In the genomic region with DNA sequence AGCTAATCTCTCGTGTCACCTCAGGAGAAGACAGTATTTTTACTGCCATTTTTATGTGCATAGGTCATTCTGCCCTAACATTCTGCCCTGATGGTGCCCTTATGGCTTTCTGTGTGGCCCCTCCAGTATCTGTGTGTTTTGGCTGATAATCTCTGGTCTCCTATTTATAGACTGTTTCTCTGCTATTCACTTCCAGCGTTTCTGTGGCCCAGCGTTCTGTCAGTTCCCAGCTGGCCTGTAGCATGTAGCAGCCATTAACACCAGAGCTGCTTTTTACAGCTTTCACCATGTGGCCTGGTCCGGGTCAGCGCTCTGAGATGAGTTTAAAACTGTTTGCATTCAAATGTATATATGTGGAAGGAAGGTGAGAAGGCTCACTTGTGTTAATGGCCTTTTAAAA, we compare ENCODE assay signal across 20 mouse cellular contexts. TPM values are rescaled to one million over a fixed set of nuclear protein-coding genes. Genes with fewer than 3 reads are reported as not detected.
DNase-seq lines count a peak whose midpoint lies in the region; ATAC-seq and TF ChIP-seq lines count a peak whose summit lies in the region.
"Had no signal": no experiment of that assay in that cellular context is flagged by ENCODE, and none has a peak within 500 bp of the region (broad histone marks: within the 10 kb centered on the region; RNA-seq: fewer than 3 reads in every experiment).

No protein-coding gene starts in this region.

- H3K9ac ChIP-seq in lung, embryonic 16.5 days (ENCODE audit: low read length) = no peak overlapping the region
- H3K9ac ChIP-seq in limb, embryonic 13.5 days = no peak overlapping the region
- H3K9ac ChIP-seq: forebrain, postnatal 0 days; neural tube, embryonic 12.5 days had no signal

- 0 out of 2 replicates have a peak, but pooled peaks cover 6% of the 10 kb centered on the region for H3K9me3 ChIP-seq in lung, embryonic 16.5 days (ENCODE audit: control insufficient read depth, low read length)
- no peaks in the 10 kb centered on the region for H3K9me3 ChIP-seq in limb, embryonic 13.5 days
- H3K9me3 ChIP-seq: embryonic facial prominence, embryonic 10.5 days; neural tube, embryonic 12.5 days had no signal

- peak; percentile 81 for ATAC-seq in lung, embryonic 16.5 days (ENCODE audit: low read depth)
- ATAC-seq in limb, embryonic 13.5 days (ENCODE audit: low FRiP score, low read depth) = no peak
- ATAC-seq in CD4-positive, CD25-positive, alpha-beta regulatory T cell, adult 4 months = no peak
- ATAC-seq: forebrain, postnatal 0 days had no signal

- no peak for DNase-seq in gastrocnemius, adult 2 months
- no peak for DNase-seq in gastrocnemius, postnatal 4 days (ENCODE audit: low spot score in 2 of 2)
- DNase-seq in lung, adult 18-20 months = no peak
- DNase-seq in kidney, adult 9 months = peak; percentile 39
- no peak for DNase-seq in cerebellum, adult 11 months
- DNase-seq: adrenal gland, postnatal 25 days; cerebellum, postnatal 25 days; forebrain, postnatal 0 days; gastrocnemius, postnatal 10 days; right cerebral cortex, postnatal 14 days had no signal

- peaks cover 4% of the 10 kb centered on the region; the same call in 1 of the 2 replicates for H3K36me3 ChIP-seq in lung, embryonic 16.5 days (ENCODE audit: control insufficient read depth, insufficient read depth, low read length)
- H3K36me3 ChIP-seq in limb, embryonic 13.5 days = no peaks in the 10 kb centered on the region
- H3K36me3 ChIP-seq: embryonic facial prominence, embryonic 10.5 days; neural tube, embryonic 12.5 days had no signal

- H3K4me1 ChIP-seq in lung, embryonic 16.5 days (replicated peaks; ENCODE audit: control insufficient read depth, insufficient read depth, low read length) = peaks cover 3% of the 10 kb centered on the region; the same call in 1 of the 2 replicates
- H3K4me1 ChIP-seq in limb, embryonic 13.5 days = peaks cover 10% of the 10 kb centered on the region
- H3K4me1 ChIP-seq: neural tube, embryonic 12.5 days had no signal

- no peak for TF ChIP-seq CTCF in gastrocnemius, adult 2 months (IDR thresholded peaks at IDR 0.05)

- H3K27me3 ChIP-seq in lung, embryonic 16.5 days (ENCODE audit: control insufficient read depth, insufficient read depth, low read depth, low read length) = no peaks in the 10 kb centered on the region
- 0 out of 2 replicates have a peak, but pooled peaks cover 3% of the 10 kb centered on the region for H3K27me3 ChIP-seq in limb, embryonic 13.5 days
- H3K27me3 ChIP-seq: CH12.LX; neural tube, embryonic 12.5 days had no signal

- peak overlapping the region; percentile 24; the same call in 1 of the 2 replicates for H3K27ac ChIP-seq in gastrocnemius, adult 2 months
- peak overlapping the region; percentile 5; the same call in 1 of the 2 replicates for H3K27ac ChIP-seq in lung, embryonic 16.5 days (ENCODE audit: low read length)
- H3K27ac ChIP-seq in limb, embryonic 13.5 days = peak overlapping the region; percentile 22; the same call in 1 of the 2 replicates
- H3K27ac ChIP-seq: embryonic facial prominence, embryonic 10.5 days; layer of hippocampus, adult 2 months; left cerebral cortex, adult 2 months; neural tube, embryonic 12.5 days had no signal

- 26% methylated on average over 5 of the region's 5 CpGs for WGBS in lung, embryonic 16.5 days
- 21% methylated on average over 5 of the region's 5 CpGs for WGBS in limb, embryonic 13.5 days

- no peak overlapping the region for H3K4me3 ChIP-seq in gastrocnemius, adult 2 months
- no peak overlapping the region for H3K4me3 ChIP-seq in lung, embryonic 16.5 days (ENCODE audit: low read length)
- no peak overlapping the region for H3K4me3 ChIP-seq in limb, embryonic 13.5 days
- H3K4me3 ChIP-seq: embryonic facial prominence, embryonic 10.5 days; erythroblast, embryonic 14.5 days; layer of hippocampus, adult 2 months; left cerebral cortex, adult 2 months; neural tube, embryonic 12.5 days had no signal

- intact Hi-C loops in gastrocnemius, adult 2 months (cut with DNase I) = no loop called here

- H3K4me2 ChIP-seq in lung, embryonic 16.5 days (ENCODE audit: low read depth, low read length) = no peak overlapping the region
- no peak overlapping the region for H3K4me2 ChIP-seq in limb, embryonic 13.5 days (replicated peaks)
- H3K4me2 ChIP-seq: neural tube, embryonic 12.5 days had no signal

RNA-seq across cellular contexts. Expression of gene Gpr135, which starts 49.4 kb away (rescaled TPM):
- total RNA-seq in gastrocnemius, adult 2 months (2021) = under 1 TPM; 0.13 to 0.14 TPM
- total RNA-seq in gastrocnemius, postnatal 4 days (2021) = 1 to 10 TPM; 1.1 to 1.3 TPM
- 0.34 and 0.46 TPM in 2 replicates for polyA plus RNA-seq in lung, embryonic 16.5 days (2015; fragmentation: Nextera tagmentation; extraction: Ambion mirVana)
- polyA plus RNA-seq in limb, embryonic 13.5 days (2015; fragmentation: Nextera tagmentation; extraction: Ambion mirVana) = 0.38 and 0.83 TPM in 2 replicates
- polyA plus RNA-seq in CD4-positive, CD25-positive, alpha-beta regulatory T cell, adult 4 months (2017; shearing (Covaris generic)) = under 1 TPM in 1 of 2 experiments, not detected in 1; 0.27 TPM
- total RNA-seq: CH12.LX; hematopoietic stem cell, adult 5-6 weeks had no signal
- polyA plus RNA-seq: erythroblast, embryonic 14.5 days had no signal
